Mouse (Mus musculus): Measurements from ENCODE around the gene Tet1. TPM values are rescaled to one million over a fixed set of nuclear protein-coding genes. Genes with fewer than 3 reads are reported as not detected.

Gene Tet1
- 1.1 TPM for polyA plus RNA-seq (2017; shearing (Covaris generic))

GRCm38 (mm10) chr10:62908896-62909295, at the start of gene Tet1:
Gene Tet1 (minus strand): TSS chr10:62908996.

GRCm38 (mm10) chr10:62946738-62947471, 38.1 kb upstream of the Tet1 start, which contains the start of gene Dna2:
Gene Dna2 (plus strand): TSS chr10:62947026.

GRCm38 (mm10) chr10:62919925-62920765, 11.3 kb upstream of the Tet1 start, which contains the start of gene Slc25a16:
Gene Slc25a16 (plus strand): TSS chr10:62920633.

GRCm38 (mm10) chr10:62792177-62793090, 116.4 kb downstream of the Tet1 start, which contains the start of gene Ccar1:
Gene Ccar1 (minus strand): TSS chr10:62792286.

Other genes starting within 250 kb of the Tet1 start
- gene Stox1, start 182.9 kb downstream of the Tet1 start, polyA plus RNA-seq (2017; shearing (Covaris generic)): 0.26 TPM
- gene Ccar1, start 116.7 kb downstream of the Tet1 start, polyA plus RNA-seq (2017; shearing (Covaris generic)): 118 TPM
- gene Slc25a16, start 11.6 kb upstream of the Tet1 start, polyA plus RNA-seq (2017; shearing (Covaris generic)): 9.3 TPM
- 1.1 TPM for gene Dna2, start 38.0 kb upstream of the Tet1 start, polyA plus RNA-seq (2017; shearing (Covaris generic))
- gene Rufy2, start 71.2 kb upstream of the Tet1 start, polyA plus RNA-seq (2017; shearing (Covaris generic)): 38.8 TPM
- gene Hnrnph3, start 115.2 kb upstream of the Tet1 start, polyA plus RNA-seq (2017; shearing (Covaris generic)): 98.7 TPM
- 0.59 TPM for gene Pbld2, start 115.3 kb upstream of the Tet1 start, polyA plus RNA-seq (2017; shearing (Covaris generic))
- not detected for gene Pbld1, start 151.2 kb upstream of the Tet1 start, polyA plus RNA-seq (2017; shearing (Covaris generic))
- gene Atoh7, start 190.7 kb upstream of the Tet1 start, polyA plus RNA-seq (2017; shearing (Covaris generic)): not detected